Mouse (Mus musculus): ENCODE measurements around the gene Cd47.

GRCm38 (mm10) chr16:49816889-49817288, 16.6 kb downstream of the Cd47 start:
- TF ChIP-seq POLR2A (IDR thresholded peaks at IDR 0.05; ENCODE audit: low read depth, low read length) (no peak), CTCF (IDR thresholded peaks at IDR 0.05; ENCODE audit: extremely low read depth, insufficient read depth, insufficient read length, insufficient replicate concordance) (no peak)
